Mouse (Mus musculus) erythroid progenitor cell, adult 5-6 weeks (primary cell): Measurements from ENCODE around the gene Nars2. TPM values are rescaled to one million over a fixed set of nuclear protein-coding genes. Genes with fewer than 3 reads are reported as not detected.

Source experiments
- total RNA-seq, 2 experiments: library from RNA; stranded (forward) in 1 of 2; stranded (reverse) in 1 of 2; fragments of 150-400 nt in 1 of 2; fragments of 186-747, 209-891 nt in 1 of 2; gene quantifications; 2 replicates each; pipeline versions ENCODE4 v1.2.3 to v1.2.4; 2015 to 2017; ENCODE audit warnings: low replicate concordance in 2 of 2

The Nars2 gene
- total RNA-seq, 2 experiments from 2014 or later: 21.4 to 38.5 TPM

Other genes with a start within 250 kb of the Nars2 start
- 5.0 and 5.4 TPM in 2 replicates for gene Gab2, start 130.1 kb downstream of the Nars2 start, total RNA-seq (2015; ENCODE audit: low replicate concordance)
- 2.1 and 3.5 TPM in 2 replicates for gene Gab2, start 130.1 kb downstream of the Nars2 start, total RNA-seq (2017; ENCODE audit: low replicate concordance)